17 mouse cellular contexts compared by ENCODE assay signal in the genomic region with DNA sequence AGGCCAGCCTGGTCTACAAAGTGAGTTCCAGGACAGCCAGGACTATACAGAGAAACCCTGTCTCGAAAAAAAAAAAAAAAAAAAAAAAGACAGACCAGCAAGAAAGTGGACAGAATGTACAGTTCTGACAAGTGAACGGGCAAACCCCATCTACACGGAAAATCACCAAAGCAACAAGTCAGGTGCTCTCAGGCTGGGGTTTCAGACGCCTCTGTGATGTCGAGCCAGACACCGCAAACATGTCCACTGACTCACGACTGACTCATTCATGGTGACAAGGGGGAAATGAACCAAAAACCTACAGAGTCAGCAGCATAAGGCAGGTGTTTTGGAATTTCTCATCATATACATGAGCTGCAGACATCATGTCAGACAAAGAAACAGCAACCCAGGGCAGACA. TPM values are rescaled to one million over a fixed set of nuclear protein-coding genes. Genes with fewer than 3 reads are reported as not detected.
DNase-seq lines count a peak whose midpoint lies in the region; TF ChIP-seq lines count a peak whose summit lies in the region.
"Had no signal": no experiment of that assay in that cellular context is flagged by ENCODE, and none has a peak within 500 bp of the region (broad histone marks: within the 10 kb centered on the region; RNA-seq: fewer than 3 reads in every experiment).

No protein-coding gene starts in this region.

- TF ChIP-seq POLR2A in ES-Bruce4 (IDR thresholded peaks at IDR 0.05; ENCODE audit: insufficient read depth, low read length) = no peak

- TF ChIP-seq CTCF in ES-Bruce4 (IDR thresholded peaks at IDR 0.05; ENCODE audit: low read depth, low read length) = no peak

- no peak for TF ChIP-seq EP300 in ES-Bruce4 (IDR thresholded peaks at IDR 0.05; ENCODE audit: insufficient read depth, low read depth, low read length)

- peak; percentile 56 for DNase-seq in 3134 (ENCODE audit: extremely low read depth, insufficient read length, low spot score)
- DNase-seq in 3T3-L1 (ENCODE audit: low read depth, low spot score) = peak; percentile 78
- peak; percentile 95 for DNase-seq in induced T-regulatory cell, adult 2 months (ENCODE audit: low read depth)
- no peak for DNase-seq in layer of hippocampus, postnatal 10 days (ENCODE audit: low spot score in 2 of 2)
- DNase-seq in left cerebral cortex, adult 18-20 months (ENCODE audit: low spot score in 2 of 2) = no peak
- no peak for DNase-seq in spleen, adult 12 weeks (ENCODE audit: low spot score)
- no peak for DNase-seq in layer of hippocampus, adult 9-11 months
- DNase-seq: cerebellum, adult 2 months; lung, embryonic 14.5 days; right cerebral cortex, postnatal 4 days had no signal

- H3K9ac ChIP-seq in ES-Bruce4 (ENCODE audit: low read depth, poor library complexity, severe bottlenecking) = no peak overlapping the region
- H3K9ac ChIP-seq: embryonic facial prominence, embryonic 12.5 days; forebrain, embryonic 15.5 days; liver, embryonic 12.5 days; lung, embryonic 14.5 days; midbrain, embryonic 15.5 days; neural tube, embryonic 12.5 days had no signal

- H3K36me3 ChIP-seq in ES-Bruce4 (ENCODE audit: control insufficient read depth, insufficient read depth, low read length, poor library complexity, severe bottlenecking) = peaks cover 90% of the 10 kb centered on the region

- H3K9me3 ChIP-seq in ES-Bruce4 (replicated peaks; ENCODE audit: control insufficient read depth, insufficient read depth, low read length, poor library complexity, severe bottlenecking) = no peaks in the 10 kb centered on the region
- H3K9me3 ChIP-seq: embryonic facial prominence, embryonic 12.5 days; forebrain, embryonic 15.5 days; liver, embryonic 12.5 days; midbrain, embryonic 15.5 days; neural tube, embryonic 12.5 days had no signal

- no peaks in the 10 kb centered on the region for H3K27me3 ChIP-seq in ES-Bruce4 (ENCODE audit: control insufficient read depth, insufficient read depth, low read length, poor library complexity, severe bottlenecking)
- H3K27me3 ChIP-seq: embryonic facial prominence, embryonic 12.5 days; forebrain, embryonic 15.5 days; liver, embryonic 12.5 days; midbrain, embryonic 15.5 days; neural tube, embryonic 12.5 days had no signal

- 0 out of 2 replicates have a peak overlapping the region, but pooled peaks have one; percentile 15 for H3K27ac ChIP-seq in ES-Bruce4 (ENCODE audit: insufficient read depth, low read length)
- H3K27ac ChIP-seq: embryonic facial prominence, embryonic 12.5 days; forebrain, embryonic 15.5 days; left cerebral cortex, adult 2 months; liver, embryonic 12.5 days; midbrain, embryonic 15.5 days; neural tube, embryonic 12.5 days had no signal

- H3K4me1 ChIP-seq in ES-Bruce4 (ENCODE audit: control insufficient read depth, insufficient read depth, low read length) = peaks cover 4% of the 10 kb centered on the region

- H3K4me3 ChIP-seq in ES-Bruce4 (ENCODE audit: low read depth, low read length) = no peak overlapping the region
- H3K4me3 ChIP-seq: embryonic facial prominence, embryonic 12.5 days; forebrain, embryonic 15.5 days; left cerebral cortex, adult 2 months; liver, embryonic 12.5 days; midbrain, embryonic 15.5 days; neural tube, embryonic 12.5 days had no signal

RNA-seq across cellular contexts. Expression of a gene that starts 28.8 kb away (rescaled TPM):
- polyA plus RNA-seq in ES-Bruce4 (2011; ENCODE audit: insufficient read depth, insufficient read length, low read depth, missing spikeins) = 80.3 and 81.5 TPM in 2 replicates
- total RNA-seq in layer of hippocampus, postnatal 10 days (2021) = 10 to 100 TPM; 25.9 to 27.0 TPM
- 10 to 100 TPM; 44.1 to 47.3 TPM for total RNA-seq in left cerebral cortex, adult 18-20 months (2021)

Comparison
In these comparisons a context has a peak if more than half of its experiments do, and no peak if none do; other contexts are left out.
1. DNase-seq: peak in 3134 (single experiment), 3T3-L1 (single experiment) and induced T-regulatory cell, adult 2 months (single experiment); none in layer of hippocampus, postnatal 10 days (0 of 2), left cerebral cortex, adult 18-20 months (0 of 2), spleen, adult 12 weeks (single experiment) and layer of hippocampus, adult 9-11 months (single experiment).